Comparison of ENCODE assay signal across 9 mouse cellular contexts in genomic region chrX:6047936-6048614, GRCm38 (mm10). TPM values are rescaled to one million over a fixed set of nuclear protein-coding genes. Genes with fewer than 3 reads are reported as not detected.
DNase-seq lines count a peak whose midpoint lies in the region; ATAC-seq lines count a peak whose summit lies in the region.
"Not testable (repeated sequence)": the region's sequence is repeated elsewhere in the genome, so short reads cannot be mapped to it uniquely, and the experiment has no call there.
"Had no signal": no experiment of that assay in that cellular context is flagged by ENCODE, and none has a peak within 500 bp of the region (broad histone marks: within the 10 kb centered on the region; RNA-seq: fewer than 3 reads in every experiment).

No protein-coding gene starts in this region.

- not testable (repeated sequence) for H3K4me1 ChIP-seq in embryonic facial prominence, embryonic 13.5 days; heart, embryonic 10.5 days; hindbrain, embryonic 16.5 days (ENCODE audit: control insufficient read depth, insufficient read depth, low read depth, low read length); lung, embryonic 16.5 days (replicated peaks; ENCODE audit: control insufficient read depth, insufficient read depth, low read length); neural tube, embryonic 14.5 days (ENCODE audit: control insufficient read depth, insufficient read depth, low read length)

- H3K27ac ChIP-seq in embryonic facial prominence, embryonic 13.5 days; heart, embryonic 10.5 days; hindbrain, embryonic 16.5 days (ENCODE audit: low read depth, low read length); lung, embryonic 16.5 days (ENCODE audit: low read length); neural tube, embryonic 14.5 days (ENCODE audit: low read depth, low read length): not testable (repeated sequence)

- H3K4me2 ChIP-seq in embryonic facial prominence, embryonic 13.5 days = peak overlapping the region; percentile 57
- H3K4me2 ChIP-seq in hindbrain, embryonic 16.5 days (ENCODE audit: low read length) = peak overlapping the region; percentile 51
- H3K4me2 ChIP-seq in lung, embryonic 16.5 days (ENCODE audit: low read depth, low read length) = peak overlapping the region; percentile 36; the same call in 1 of the 2 replicates
- not testable (repeated sequence) for H3K4me2 ChIP-seq in neural tube, embryonic 14.5 days (ENCODE audit: low read depth, low read length)

- peak; percentile 67 for ATAC-seq in embryonic facial prominence, embryonic 13.5 days (ENCODE audit: insufficient number of reproducible peaks, insufficient read depth, low FRiP score, low TSS enrichment, low read depth)
- peak; percentile 67 for ATAC-seq in hindbrain, embryonic 16.5 days
- peak; percentile 55 for ATAC-seq in lung, embryonic 16.5 days (ENCODE audit: low read depth)
- peak; percentile 75 for ATAC-seq in neural tube, embryonic 14.5 days (ENCODE audit: low read depth)

- 30% methylated on average over 16 of the region's 60 CpGs for WGBS in embryonic facial prominence, embryonic 13.5 days
- WGBS in heart, embryonic 10.5 days = 11% methylated on average over 11 of the region's 60 CpGs
- 20% methylated on average over 1 of the region's 60 CpGs for WGBS in hindbrain, embryonic 16.5 days
- WGBS in lung, embryonic 16.5 days = 15% methylated on average over 4 of the region's 60 CpGs
- no CpG with 5 or more reads among the region's 60 CpGs for WGBS in neural tube, embryonic 14.5 days

- not testable (repeated sequence) for H3K36me3 ChIP-seq in embryonic facial prominence, embryonic 13.5 days; heart, embryonic 10.5 days; hindbrain, embryonic 16.5 days (ENCODE audit: control insufficient read depth, insufficient read depth, low read length); lung, embryonic 16.5 days (ENCODE audit: control insufficient read depth, insufficient read depth, low read length); neural tube, embryonic 14.5 days (ENCODE audit: control insufficient read depth, insufficient read depth, low read length)

- H3K9me3 ChIP-seq in embryonic facial prominence, embryonic 13.5 days; heart, embryonic 10.5 days; hindbrain, embryonic 16.5 days (ENCODE audit: control insufficient read depth, low read length); lung, embryonic 16.5 days (ENCODE audit: control insufficient read depth, low read length); neural tube, embryonic 14.5 days (ENCODE audit: control insufficient read depth, low read length): not testable (repeated sequence)

- H3K27me3 ChIP-seq in embryonic facial prominence, embryonic 13.5 days; heart, embryonic 10.5 days (ENCODE audit: insufficient read depth, poor library complexity, severe bottlenecking); hindbrain, embryonic 16.5 days (replicated peaks; ENCODE audit: control insufficient read depth, insufficient read depth, low read length); lung, embryonic 16.5 days (ENCODE audit: control insufficient read depth, insufficient read depth, low read depth, low read length); neural tube, embryonic 14.5 days (ENCODE audit: control insufficient read depth, insufficient read depth, low read length): not testable (repeated sequence)

- H3K4me3 ChIP-seq in embryonic facial prominence, embryonic 13.5 days = peak overlapping the region; percentile 36
- peak overlapping the region; percentile 53 for H3K4me3 ChIP-seq in heart, embryonic 10.5 days
- H3K4me3 ChIP-seq in hindbrain, embryonic 16.5 days (ENCODE audit: low read length) = peak overlapping the region; percentile 39
- H3K4me3 ChIP-seq in lung, embryonic 16.5 days (ENCODE audit: low read length) = peak overlapping the region; percentile 28
- peak overlapping the region; percentile 19 for H3K4me3 ChIP-seq in neural tube, embryonic 14.5 days (ENCODE audit: low read depth, low read length)

- H3K9ac ChIP-seq in embryonic facial prominence, embryonic 13.5 days; hindbrain, embryonic 16.5 days (ENCODE audit: low read depth, low read length); lung, embryonic 16.5 days (ENCODE audit: low read length); neural tube, embryonic 14.5 days (replicated peaks; ENCODE audit: low read depth, low read length): not testable (repeated sequence)

- DNase-seq in cerebellum, adult 11 months = peak; percentile 7
- DNase-seq in heart, embryonic 10.5 days (ENCODE audit: low spot score) = not testable (repeated sequence)
- DNase-seq in layer of hippocampus, postnatal 36 days = peak; percentile 4 to 11

RNA-seq across cellular contexts. Expression of gene Nudt11, which starts 0.8 kb away (rescaled TPM):
- polyA plus RNA-seq in embryonic facial prominence, embryonic 13.5 days (2015; fragmentation: Nextera tagmentation; extraction: Ambion mirVana) = 4.0 TPM in 2 replicates
- polyA plus RNA-seq in heart, embryonic 10.5 days (2016; fragmentation: Nextera tagmentation; extraction: Ambion mirVana) = 6.8 and 7.4 TPM in 2 replicates
- 19.6 and 19.8 TPM in 2 replicates for polyA plus RNA-seq in hindbrain, embryonic 16.5 days (2015; fragmentation: Nextera tagmentation; extraction: Ambion mirVana)
- 10 to 100 TPM; 30.6 to 32.2 TPM for total RNA-seq in layer of hippocampus, postnatal 36 days (2021)
- polyA plus RNA-seq in lung, embryonic 16.5 days (2015; fragmentation: Nextera tagmentation; extraction: Ambion mirVana) = 2.3 and 2.6 TPM in 2 replicates
- polyA plus RNA-seq in neural tube, embryonic 14.5 days (2014; fragmentation: Nextera tagmentation; extraction: Ambion mirVana) = 25.2 and 26.0 TPM in 2 replicates

RNA-seq across cellular contexts. Expression of gene AU022751, which starts 35.1 kb away (rescaled TPM):
- polyA plus RNA-seq in embryonic facial prominence, embryonic 13.5 days (2015; fragmentation: Nextera tagmentation; extraction: Ambion mirVana) = not detected in 2 replicates
- 0.06 TPM in 1 of 2 replicates, not detected in the other for polyA plus RNA-seq in heart, embryonic 10.5 days (2016; fragmentation: Nextera tagmentation; extraction: Ambion mirVana)
- polyA plus RNA-seq in hindbrain, embryonic 16.5 days (2015; fragmentation: Nextera tagmentation; extraction: Ambion mirVana) = 0.09 TPM in 1 of 2 replicates, not detected in the other
- 1 to 10 TPM in 1 of 2 experiments, under 1 TPM in 1; 0.80 to 1.4 TPM for total RNA-seq in layer of hippocampus, postnatal 36 days (2021)
- polyA plus RNA-seq in lung, embryonic 16.5 days (2015; fragmentation: Nextera tagmentation; extraction: Ambion mirVana) = not detected in 2 replicates
- 0.15 TPM in 1 of 2 replicates, not detected in the other for polyA plus RNA-seq in neural tube, embryonic 14.5 days (2014; fragmentation: Nextera tagmentation; extraction: Ambion mirVana)
- total RNA-seq: heart, postnatal 14 days; liver, adult 2 months had no signal
- polyA plus RNA-seq: liver, adult 2 months had no signal
